Mouse (Mus musculus): ENCODE measurements around the gene Rere.

DNA sequence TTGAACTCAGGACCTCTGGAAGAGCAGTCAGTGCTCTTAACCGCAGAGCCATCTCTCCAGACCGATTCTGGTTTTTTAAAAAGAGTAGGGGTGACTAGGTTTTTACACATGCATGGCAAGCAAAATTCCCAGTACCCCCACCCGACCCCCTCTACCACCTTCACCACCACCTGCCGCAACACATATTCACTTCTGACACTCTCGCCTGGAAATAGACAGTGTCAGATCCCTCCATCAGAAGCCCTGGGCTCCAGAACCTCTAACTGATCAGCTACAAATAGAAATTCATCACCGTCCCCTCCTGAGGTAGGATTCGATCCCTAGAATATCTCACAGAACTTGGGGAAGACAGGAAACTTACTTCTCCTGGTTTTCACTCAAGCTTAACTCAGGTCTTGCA, 21.9 kb upstream of the Rere start:
- TF ChIP-seq CTCF (IDR thresholded peaks at IDR 0.05; ENCODE audit: control insufficient read depth, insufficient read depth, insufficient replicate concordance, low read depth, low read length), result no peak
- TF ChIP-seq POLR2A (IDR thresholded peaks at IDR 0.05; ENCODE audit: control insufficient read depth, low read depth, low read length), result no peak
